Comparison of ENCODE assay signal across 8 mouse cellular contexts in the genomic region with DNA sequence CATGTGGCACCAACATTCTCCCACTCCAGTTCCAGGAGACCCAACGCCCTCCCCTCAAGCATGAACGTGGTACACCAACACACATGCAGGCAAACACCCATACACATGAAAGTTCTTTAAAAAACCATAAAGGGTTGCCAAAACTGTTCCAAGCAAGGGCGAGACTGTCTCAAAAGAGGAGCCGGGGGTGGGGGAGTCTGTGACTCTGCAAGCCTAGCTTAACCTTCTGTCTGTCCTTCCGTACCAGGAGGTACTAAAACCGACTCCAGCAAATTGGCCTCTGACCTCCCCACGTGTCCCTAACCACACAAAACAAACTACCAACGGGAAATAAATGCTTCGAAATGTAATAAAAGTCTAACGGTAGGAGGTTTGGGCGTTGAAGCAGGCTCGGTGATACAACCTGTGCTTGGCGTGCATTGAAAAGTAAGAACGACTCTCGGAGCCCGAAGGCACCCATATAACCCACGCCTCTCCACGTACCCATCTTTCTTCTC. TPM values are rescaled to one million over a fixed set of nuclear protein-coding genes. Genes with fewer than 3 reads are reported as not detected.
A peak's percentile ranks its signal among the peaks of the same experiment; 100 is the strongest.
DNase-seq lines count a peak whose midpoint lies in the region; ATAC-seq and TF ChIP-seq lines count a peak whose summit lies in the region.

No protein-coding gene starts in this region.

- under 1% methylated on average over 18 of the region's 18 CpGs for WGBS in forebrain, embryonic 15.5 days
- under 1% methylated on average over 18 of the region's 18 CpGs for WGBS in liver, embryonic 16.5 days (ENCODE audit: insufficient replicate concordance)

- no peaks in the 10 kb centered on the region for H3K9me3 ChIP-seq in forebrain, embryonic 15.5 days
- H3K9me3 ChIP-seq in liver, embryonic 16.5 days (replicated peaks; ENCODE audit: control insufficient read depth, low read length) = no peaks in the 10 kb centered on the region

- no peak for DNase-seq in left cerebral cortex, adult 2 months (ENCODE audit: extremely low spot score in 1 of 2, low spot score in 2 of 2)
- no peak for DNase-seq in left cerebral cortex, postnatal 25 days (ENCODE audit: low spot score in 2 of 2)
- peak; percentile 51 for DNase-seq in adipocyte (ENCODE audit: low spot score)
- DNase-seq in frontal cortex, postnatal 14 days (ENCODE audit: low spot score in 2 of 2) = no peak
- no peak for DNase-seq in kidney, postnatal 4 days

- peak overlapping the region; percentile 70 for H3K27ac ChIP-seq in left cerebral cortex, adult 2 months
- H3K27ac ChIP-seq in forebrain, embryonic 15.5 days (replicated peaks) = 0 out of 2 replicates have a peak overlapping the region, but pooled peaks have one; percentile 37
- H3K27ac ChIP-seq in liver, embryonic 16.5 days (ENCODE audit: low read length) = peak overlapping the region; percentile 97

- H3K27me3 ChIP-seq in forebrain, embryonic 15.5 days = no peaks in the 10 kb centered on the region
- no peaks in the 10 kb centered on the region for H3K27me3 ChIP-seq in liver, embryonic 16.5 days (ENCODE audit: control insufficient read depth, insufficient read depth, low read depth, low read length)

- peak overlapping the region; percentile 85 for H3K9ac ChIP-seq in forebrain, embryonic 15.5 days (replicated peaks)
- peak overlapping the region; percentile 91 for H3K9ac ChIP-seq in liver, embryonic 16.5 days (ENCODE audit: low read depth, low read length)

- no peak for TF ChIP-seq CTCF in left cerebral cortex, adult 2 months (IDR thresholded peaks at IDR 0.05)

- peak overlapping the region; percentile 91 for H3K4me3 ChIP-seq in left cerebral cortex, adult 2 months
- peak overlapping the region; percentile 95 for H3K4me3 ChIP-seq in forebrain, embryonic 15.5 days
- peak overlapping the region; percentile 89 for H3K4me3 ChIP-seq in liver, embryonic 16.5 days (ENCODE audit: low read depth, low read length)

- intact Hi-C loops in left cerebral cortex, adult 2 months (cut with DNase I) = loop anchor here (5.0 kb wide), 1 partner anchor 34 kb away; no protein-coding TSS in a partner anchor
- intact Hi-C loops in left cerebral cortex, postnatal 25 days (cut with DNase I) = loop anchor here (5.0 kb wide), 1 partner anchor 34 kb away; no protein-coding TSS in a partner anchor

- H3K36me3 ChIP-seq in forebrain, embryonic 15.5 days = peaks cover 35% of the 10 kb centered on the region
- peaks cover 26% of the 10 kb centered on the region for H3K36me3 ChIP-seq in liver, embryonic 16.5 days (ENCODE audit: control insufficient read depth, insufficient read depth)

- no peak for ATAC-seq in forebrain, embryonic 15.5 days (replicated peaks)
- no peak for ATAC-seq in liver, embryonic 16.5 days (ENCODE audit: low read depth)
- no peak for ATAC-seq in erythroid progenitor cell, adult 5-6 weeks (replicated peaks; ENCODE audit: low FRiP score, poor library complexity, severe bottlenecking)

- H3K4me1 ChIP-seq in forebrain, embryonic 15.5 days = peaks cover 24% of the 10 kb centered on the region
- H3K4me1 ChIP-seq in liver, embryonic 16.5 days (ENCODE audit: control insufficient read depth, low read depth, low read length) = peaks cover 12% of the 10 kb centered on the region

- H3K4me2 ChIP-seq in forebrain, embryonic 15.5 days (replicated peaks) = peak overlapping the region; percentile 86
- H3K4me2 ChIP-seq in liver, embryonic 16.5 days (ENCODE audit: low read depth, low read length) = peak overlapping the region; percentile 77

RNA-seq across cellular contexts. Expression of gene Kansl2, which starts 1.0 kb away (rescaled TPM):
- total RNA-seq in left cerebral cortex, adult 2 months (2021) = 10 to 100 TPM; 55.1 to 56.7 TPM
- total RNA-seq in left cerebral cortex, postnatal 25 days (2021) = 10 to 100 TPM; 58.1 to 62.6 TPM
- 140 and 152 TPM in 2 replicates for polyA plus RNA-seq in forebrain, embryonic 15.5 days (2015; fragmentation: Nextera tagmentation; extraction: Ambion mirVana)
- polyA plus RNA-seq in liver, embryonic 16.5 days (2015; fragmentation: Nextera tagmentation; extraction: Ambion mirVana) = 28.3 and 28.5 TPM in 2 replicates
- 15.5 and 19.7 TPM in 2 replicates for total RNA-seq in erythroid progenitor cell, adult 5-6 weeks (2015; ENCODE audit: low replicate concordance)
- total RNA-seq in erythroid progenitor cell, adult 5-6 weeks (2017; ENCODE audit: low replicate concordance) = 11.5 and 18.0 TPM in 2 replicates

RNA-seq across cellular contexts. Expression of gene Ccnt1, which starts 37.6 kb away (rescaled TPM):
- total RNA-seq in left cerebral cortex, adult 2 months (2021) = 10 to 100 TPM; 40.3 to 45.8 TPM
- 10 to 100 TPM; 45.5 to 45.9 TPM for total RNA-seq in left cerebral cortex, postnatal 25 days (2021)
- polyA plus RNA-seq in forebrain, embryonic 15.5 days (2015; fragmentation: Nextera tagmentation; extraction: Ambion mirVana) = 66.5 and 72.0 TPM in 2 replicates
- 24.3 and 25.9 TPM in 2 replicates for polyA plus RNA-seq in liver, embryonic 16.5 days (2015; fragmentation: Nextera tagmentation; extraction: Ambion mirVana)
- 80.0 and 121 TPM in 2 replicates for total RNA-seq in erythroid progenitor cell, adult 5-6 weeks (2015; ENCODE audit: low replicate concordance)
- total RNA-seq in erythroid progenitor cell, adult 5-6 weeks (2017; ENCODE audit: low replicate concordance) = 72.0 and 75.4 TPM in 2 replicates

RNA-seq across cellular contexts. Expression of gene 4930415O20Rik, which starts 37.7 kb away (rescaled TPM):
- total RNA-seq in left cerebral cortex, adult 2 months (2021) = not detected
- not detected for total RNA-seq in left cerebral cortex, postnatal 25 days (2021)
- 0.56 TPM in 1 of 2 replicates, not detected in the other for polyA plus RNA-seq in forebrain, embryonic 15.5 days (2015; fragmentation: Nextera tagmentation; extraction: Ambion mirVana)
- not detected in 2 replicates for polyA plus RNA-seq in liver, embryonic 16.5 days (2015; fragmentation: Nextera tagmentation; extraction: Ambion mirVana)
- not detected in 2 replicates for total RNA-seq in erythroid progenitor cell, adult 5-6 weeks (2015; ENCODE audit: low replicate concordance)
- not detected in 2 replicates for total RNA-seq in erythroid progenitor cell, adult 5-6 weeks (2017; ENCODE audit: low replicate concordance)

RNA-seq across cellular contexts. Expression of gene Olfr279, which starts 40.9 kb away (rescaled TPM):
- not detected for total RNA-seq in left cerebral cortex, adult 2 months (2021)
- not detected for total RNA-seq in left cerebral cortex, postnatal 25 days (2021)
- not detected in 2 replicates for polyA plus RNA-seq in forebrain, embryonic 15.5 days (2015; fragmentation: Nextera tagmentation; extraction: Ambion mirVana)
- not detected in 2 replicates for polyA plus RNA-seq in liver, embryonic 16.5 days (2015; fragmentation: Nextera tagmentation; extraction: Ambion mirVana)
- not detected in 2 replicates for total RNA-seq in erythroid progenitor cell, adult 5-6 weeks (2015; ENCODE audit: low replicate concordance)
- not detected in 2 replicates for total RNA-seq in erythroid progenitor cell, adult 5-6 weeks (2017; ENCODE audit: low replicate concordance)

RNA-seq across cellular contexts. Expression of gene Lalba, which starts 50.6 kb away (rescaled TPM):
- not detected for total RNA-seq in left cerebral cortex, adult 2 months (2021)
- total RNA-seq in left cerebral cortex, postnatal 25 days (2021) = not detected
- polyA plus RNA-seq in forebrain, embryonic 15.5 days (2015; fragmentation: Nextera tagmentation; extraction: Ambion mirVana) = not detected in 2 replicates
- not detected in 2 replicates for polyA plus RNA-seq in liver, embryonic 16.5 days (2015; fragmentation: Nextera tagmentation; extraction: Ambion mirVana)
- total RNA-seq in erythroid progenitor cell, adult 5-6 weeks (2015; ENCODE audit: low replicate concordance) = not detected in 2 replicates
- total RNA-seq in erythroid progenitor cell, adult 5-6 weeks (2017; ENCODE audit: low replicate concordance) = not detected in 2 replicates

Comparison
In these comparisons a context has a peak if more than half of its experiments do, and no peak if none do; other contexts are left out.
1. H3K27ac ChIP-seq: peak in every context shown above with its lines; median percentile 97 in liver, embryonic 16.5 days; 70 in left cerebral cortex, adult 2 months; 37 in forebrain, embryonic 15.5 days.